Mouse (Mus musculus) forebrain, embryonic 10.5 days (tissue): Measurements from ENCODE around the gene Scgb3a1. TPM values are rescaled to one million over a fixed set of nuclear protein-coding genes. Genes with fewer than 3 reads are reported as not detected.
A peak's percentile ranks its signal among the peaks of the same experiment; 100 is the strongest.

Experiments used
- DNase-seq: peaks from one replicate; pipeline ENCODE4 v3.0.0-alpha.2; 2017; ENCODE audit warnings: low spot score; ENCODE audit errors: extremely low spot score
- H3K27ac ChIP-seq: fragments of 300-500 bp; sonication (generic); 2 replicates; pipeline ENCODE4 v1.5.1; 2016; ENCODE audit warnings: mild to moderate bottlenecking
- H3K27me3 ChIP-seq: fragments of 300-500 bp; sonication (generic); 2 replicates; pipeline ENCODE4 v1.6.1; 2016; ENCODE audit warnings: mild to moderate bottlenecking; ENCODE audit not compliant: poor library complexity, severe bottlenecking
- H3K36me3 ChIP-seq: fragments of 300-500 bp; sonication (generic); replicated peaks from 2 replicates; pipeline ENCODE4 v1.6.1; 2016; ENCODE audit warnings: mild to moderate bottlenecking, moderate library complexity
- H3K4me1 ChIP-seq: fragments of 300-500 bp; sonication (generic); 2 replicates; pipeline ENCODE4 v1.6.1; 2016
- H3K4me3 ChIP-seq: fragments of 300-500 bp; sonication (generic); 2 replicates; pipeline ENCODE4 v1.5.1; 2016; ENCODE audit warnings: mild to moderate bottlenecking, moderate library complexity
- H3K9me3 ChIP-seq: fragments of 300-500 bp; sonication (generic); 2 replicates; pipeline ENCODE4 v1.6.1; 2016; ENCODE audit warnings: mild to moderate bottlenecking, moderate library complexity
- WGBS: fragments of 180-500 bp; shearing (Covaris S2); methylation state at CpG from one replicate; pipeline ENCODE4 v1.1.7; 2016; 5-methylcytosine and 5-hydroxymethylcytosine counted together
- polyA plus RNA-seq: library from polyadenylated mRNA; unstranded; fragments of >200 nt; fragmentation: Nextera tagmentation; extraction: Ambion mirVana; gene quantifications from 2 replicates; pipeline ENCODE4 v1.2.1, GENCODE M21; 2016

Scgb3a1 gene
- polyA plus RNA-seq, 1 experiment from 2014 or later = not detected

GRCm38 (mm10) chr11:49664262-49665140 lies 1.1 kb downstream of the Scgb3a1 start:
- 80% methylated on average over 12 of the region's 12 CpGs for WGBS

DNA sequence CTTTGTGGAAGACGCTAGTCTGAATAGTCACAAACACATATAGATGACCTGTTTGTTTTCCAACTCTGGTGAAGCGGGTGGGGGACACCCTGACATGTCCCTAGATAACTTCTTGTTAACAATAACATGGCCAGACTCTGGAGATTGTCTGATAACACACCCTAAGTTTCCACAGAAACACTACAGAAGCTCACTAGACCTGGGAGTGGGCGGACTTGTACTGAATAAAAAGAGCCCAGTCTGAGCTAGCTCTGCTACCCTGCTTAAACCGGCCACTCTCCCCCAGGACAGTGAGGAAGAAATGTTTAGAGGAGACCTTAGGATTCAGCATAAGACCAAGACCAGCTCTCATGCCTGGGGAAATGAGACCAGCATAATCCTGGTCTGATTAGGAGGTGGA lies 2.1 kb downstream of the Scgb3a1 start:
- no peak overlapping the region for H3K27ac ChIP-seq
- no peaks in the 10 kb centered on the region for H3K4me1 ChIP-seq
- 82% methylated on average over 4 of the region's 4 CpGs for WGBS
- H3K4me3 ChIP-seq = no peak overlapping the region
- H3K36me3 ChIP-seq = peaks cover 25% of the 10 kb centered on the region
- no peak for DNase-seq
- H3K27me3 ChIP-seq = no peaks in the 10 kb centered on the region
- no peaks in the 10 kb centered on the region for H3K9me3 ChIP-seq

More at GRCm38 (mm10) chr11:49664262-49665140, 1.1 kb downstream of the Scgb3a1 start:
- peaks cover 15% of the 10 kb centered on the region for H3K36me3 ChIP-seq
- no peak for DNase-seq
- H3K27ac ChIP-seq = no peak overlapping the region
- no peak overlapping the region for H3K4me3 ChIP-seq
- no peaks in the 10 kb centered on the region for H3K4me1 ChIP-seq
- H3K9me3 ChIP-seq = no peaks in the 10 kb centered on the region
- H3K27me3 ChIP-seq = no peaks in the 10 kb centered on the region

DNA sequence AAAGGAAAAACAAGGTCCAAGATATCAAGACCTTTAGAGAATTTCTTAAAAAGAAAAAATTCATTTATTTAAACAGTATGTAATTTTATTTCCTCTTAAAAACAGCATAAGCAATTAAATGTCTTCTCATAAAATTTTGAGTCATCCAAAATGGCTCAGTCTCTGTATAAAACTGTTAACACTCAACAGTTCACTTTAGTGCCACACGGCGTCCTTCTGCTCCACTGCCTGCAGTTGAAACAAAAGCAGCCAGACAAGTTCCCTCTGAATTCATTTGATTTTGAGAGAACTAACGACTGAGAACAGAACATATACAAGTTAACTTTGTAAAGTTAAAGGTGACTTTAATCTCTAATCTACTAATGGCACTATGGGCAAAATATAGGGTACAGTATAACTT lies 10.0 kb downstream of the Scgb3a1 start:
- Histone ChIP-seq H3K27me3 (no peaks in the 10 kb centered on the region), H3K4me1 (no peaks in the 10 kb centered on the region), H3K27ac (no peak overlapping the region), H3K36me3 (peaks cover 88% of the 10 kb centered on the region), H3K9me3 (no peaks in the 10 kb centered on the region), H3K4me3 (no peak overlapping the region)
- no peak for DNase-seq
- WGBS = 84% methylated on average over 3 of the region's 3 CpGs

DNA sequence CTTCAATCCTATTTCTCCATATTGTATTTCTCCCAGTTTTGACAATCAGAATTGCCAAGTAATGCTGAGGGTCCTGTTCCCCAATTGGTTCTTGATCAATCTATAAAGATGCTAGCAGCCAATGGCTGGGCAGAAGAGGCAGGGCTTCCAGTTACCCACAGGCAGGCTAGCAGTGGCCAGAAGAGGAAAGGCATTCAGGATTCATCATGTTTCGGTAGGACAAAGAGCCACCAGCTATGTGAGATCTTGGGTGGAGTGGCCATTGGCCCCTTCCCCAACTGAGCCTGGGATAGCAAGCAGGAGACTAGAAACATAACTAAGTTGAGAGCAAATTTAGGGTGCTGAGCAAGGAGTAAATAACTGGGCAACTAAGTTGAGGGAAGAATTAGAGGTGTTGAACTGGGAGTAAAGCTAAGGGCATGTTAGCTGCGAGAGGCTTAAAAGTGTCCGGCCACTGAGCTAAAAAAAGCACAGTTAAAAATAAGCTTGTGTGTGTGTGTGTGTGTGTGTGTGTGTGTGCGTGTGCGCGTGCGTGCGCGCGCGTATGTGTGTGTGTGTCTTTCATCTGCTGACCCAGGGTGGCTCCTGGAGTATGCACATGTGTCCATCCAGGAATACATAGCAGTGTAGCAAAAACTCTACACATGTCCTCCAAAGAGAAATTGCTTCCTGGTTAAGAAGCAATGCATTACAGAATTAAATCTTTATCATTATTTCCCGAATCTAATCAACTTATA lies 21.0 kb downstream of the Scgb3a1 start:
- Histone ChIP-seq H3K9me3 (no peaks in the 10 kb centered on the region), H3K27ac (no peak overlapping the region), H3K4me1 (no peaks in the 10 kb centered on the region), H3K4me3 (no peak overlapping the region), H3K27me3 (no peaks in the 10 kb centered on the region), H3K36me3 (peaks cover 97% of the 10 kb centered on the region)
- WGBS = 94% methylated on average over 12 of the region's 12 CpGs
- DNase-seq = no peak

GRCm38 (mm10) chr11:49695013-49695412 lies 31.6 kb downstream of the Scgb3a1 start:
- Histone ChIP-seq H3K36me3 (peaks cover 100% of the 10 kb centered on the region), H3K4me3 (no peak overlapping the region), H3K27me3 (no peaks in the 10 kb centered on the region), H3K9me3 (no peaks in the 10 kb centered on the region), H3K27ac (no peak overlapping the region), H3K4me1 (no peaks in the 10 kb centered on the region)
- 85% methylated on average over 3 of the region's 3 CpGs for WGBS
- no peak for DNase-seq

DNA sequence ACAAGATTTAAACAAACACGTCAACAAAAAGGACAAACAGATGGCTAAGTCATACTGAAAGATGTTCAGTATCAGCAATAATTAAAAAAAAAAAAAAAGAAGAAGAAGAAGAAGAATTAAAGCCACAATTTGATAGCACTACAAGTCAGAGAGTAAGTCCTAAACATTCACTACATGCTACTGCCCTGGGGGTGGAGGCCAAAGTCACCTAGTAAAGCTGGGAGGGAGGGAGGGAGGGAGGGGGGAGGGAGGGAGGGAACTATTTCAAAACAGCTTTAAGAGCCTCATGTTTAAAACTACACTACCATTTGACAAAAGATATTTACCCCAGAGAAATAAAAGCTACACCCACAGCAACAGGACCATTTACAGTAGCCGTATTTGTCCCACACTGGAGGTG lies 32.3 kb downstream of the Scgb3a1 start:
- H3K9me3 ChIP-seq = no peaks in the 10 kb centered on the region
- H3K4me1 ChIP-seq = no peaks in the 10 kb centered on the region
- no peak overlapping the region for H3K4me3 ChIP-seq
- H3K36me3 ChIP-seq = peaks cover 100% of the 10 kb centered on the region
- WGBS = 98% methylated on average over 2 of the region's 2 CpGs
- DNase-seq = no peak
- no peak overlapping the region for H3K27ac ChIP-seq
- no peaks in the 10 kb centered on the region for H3K27me3 ChIP-seq

- Histone ChIP-seq H3K27ac (no peak overlapping the region), H3K9me3 (no peaks in the 10 kb centered on the region), H3K4me1 (no peaks in the 10 kb centered on the region), H3K27me3 (no peaks in the 10 kb centered on the region), H3K4me3 (no peak overlapping the region), H3K36me3 (peaks cover 100% of the 10 kb centered on the region)
- no peak for DNase-seq
- WGBS = 96% methylated on average over 2 of the region's 2 CpGs
Observed at GRCm38 (mm10) chr11:49696472-49696871, 33.1 kb downstream of the Scgb3a1 start.

DNA sequence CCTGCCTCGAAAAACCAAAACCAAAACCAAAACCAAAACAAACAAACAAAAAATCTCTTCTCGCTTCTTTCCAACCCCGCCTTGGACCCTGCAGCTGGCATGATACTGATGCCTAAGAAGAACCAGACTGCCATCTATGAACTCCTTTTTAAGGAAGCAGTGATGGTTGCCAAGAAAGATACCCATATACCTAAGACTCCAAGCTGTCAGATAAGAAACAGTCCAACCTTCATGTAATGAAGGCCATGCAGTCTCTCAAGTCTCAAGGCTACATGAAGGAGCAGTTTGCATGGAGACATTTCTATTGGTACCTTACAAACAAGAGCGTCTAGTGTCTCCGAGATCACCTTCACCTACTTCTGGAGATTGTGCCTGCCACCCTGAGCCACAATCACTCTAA lies 34.4 kb downstream of the Scgb3a1 start:
- Histone ChIP-seq H3K4me1 (no peaks in the 10 kb centered on the region), H3K9me3 (no peaks in the 10 kb centered on the region), H3K4me3 (no peak overlapping the region), H3K36me3 (peaks cover 100% of the 10 kb centered on the region), H3K27me3 (no peaks in the 10 kb centered on the region), H3K27ac (no peak overlapping the region)
- DNase-seq = no peak
- 98% methylated on average over 5 of the region's 5 CpGs for WGBS

DNA sequence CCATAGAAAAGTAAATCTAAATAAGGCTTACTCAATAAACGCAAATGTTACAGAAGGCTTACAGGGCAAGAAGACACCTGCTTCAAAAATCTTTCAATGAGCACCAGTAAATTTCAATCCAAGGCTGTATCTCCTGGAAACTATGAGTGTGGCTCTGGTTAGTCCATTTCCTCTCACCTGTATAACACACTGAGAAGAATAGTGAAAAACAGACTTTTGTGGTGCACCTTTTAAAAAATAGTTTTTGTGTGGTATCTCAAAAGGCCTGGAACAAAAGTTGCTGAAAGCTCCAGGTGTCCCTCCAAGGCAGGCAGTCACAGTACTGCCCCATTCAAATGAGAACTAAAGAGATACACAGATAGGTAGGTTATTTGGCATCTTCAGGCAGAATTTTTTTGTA lies 35.7 kb downstream of the Scgb3a1 start:
- DNase-seq = no peak
- Histone ChIP-seq H3K36me3 (peaks cover 99% of the 10 kb centered on the region), H3K4me3 (no peak overlapping the region), H3K27me3 (no peaks in the 10 kb centered on the region), H3K4me1 (no peaks in the 10 kb centered on the region), H3K9me3 (no peaks in the 10 kb centered on the region), H3K27ac (no peak overlapping the region)
- WGBS = 94% methylated on average over 1 of the region's 1 CpGs

DNA sequence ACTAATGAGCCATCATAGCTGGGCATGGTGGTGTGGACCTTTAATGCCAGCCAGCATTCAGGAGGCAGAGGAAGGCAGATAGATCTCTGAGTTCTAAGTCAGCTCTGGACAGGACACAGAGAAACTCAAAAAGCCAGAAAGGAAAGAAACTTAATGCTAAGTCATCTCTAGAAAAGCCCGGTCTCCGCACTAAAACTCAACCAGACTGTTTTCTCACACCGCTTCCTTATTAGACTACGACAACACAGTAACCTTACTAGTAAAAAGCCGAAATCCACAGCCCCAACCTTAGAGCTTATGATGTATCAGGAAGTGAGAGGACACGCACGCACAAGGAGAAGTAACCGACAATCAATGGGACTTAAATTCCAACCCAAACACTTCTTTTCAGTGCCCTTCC lies 38.6 kb downstream of the Scgb3a1 start:
- Histone ChIP-seq H3K9me3 (no peaks in the 10 kb centered on the region; the same call in 1 of the 2 replicates), H3K27ac (no peak overlapping the region), H3K36me3 (peaks cover 99% of the 10 kb centered on the region), H3K4me1 (no peaks in the 10 kb centered on the region), H3K27me3 (no peaks in the 10 kb centered on the region), H3K4me3 (no peak overlapping the region)
- no peak for DNase-seq
- 97% methylated on average over 8 of the region's 8 CpGs for WGBS

GRCm38 (mm10) chr11:49704804-49705203 lies 41.4 kb downstream of the Scgb3a1 start:
- no peaks in the 10 kb centered on the region; the same call in 1 of the 2 replicates for H3K9me3 ChIP-seq
- peaks cover 7% of the 10 kb centered on the region for H3K4me1 ChIP-seq
- H3K27ac ChIP-seq = no peak overlapping the region
- H3K36me3 ChIP-seq = peaks cover 99% of the 10 kb centered on the region
- H3K27me3 ChIP-seq = no peaks in the 10 kb centered on the region
- WGBS = 94% methylated on average over 8 of the region's 8 CpGs
- DNase-seq = no peak
- H3K4me3 ChIP-seq = no peak overlapping the region

GRCm38 (mm10) chr11:49707834-49708233 lies 44.4 kb downstream of the Scgb3a1 start:
- Histone ChIP-seq H3K27me3 (no peaks in the 10 kb centered on the region), H3K27ac (no peak overlapping the region), H3K4me3 (no peak overlapping the region), H3K9me3 (no peaks in the 10 kb centered on the region; the same call in 1 of the 2 replicates), H3K36me3 (peaks cover 76% of the 10 kb centered on the region), H3K4me1 (peaks cover 24% of the 10 kb centered on the region)
- no peak for DNase-seq
- WGBS = 91% methylated on average over 2 of the region's 2 CpGs

DNA sequence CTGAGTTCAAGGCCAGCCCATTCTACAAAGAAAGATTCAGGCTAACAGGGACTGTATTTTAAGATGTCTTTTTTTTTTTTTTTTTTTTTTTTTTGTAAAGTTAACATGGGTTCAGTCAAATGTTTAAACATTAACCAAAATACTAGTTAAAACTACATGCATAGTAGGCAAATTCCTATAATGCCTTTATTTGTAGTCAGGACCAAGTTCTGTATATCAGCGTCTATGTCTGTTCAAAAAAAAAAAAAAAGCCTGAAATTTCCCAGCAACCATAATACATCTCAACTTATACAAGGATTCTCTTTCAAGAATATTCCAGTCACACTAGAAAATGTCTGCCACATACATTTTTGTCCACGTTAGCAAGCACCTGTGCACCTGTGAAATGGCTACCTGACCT lies 47.3 kb downstream of the Scgb3a1 start:
- peaks cover 40% of the 10 kb centered on the region for H3K4me1 ChIP-seq
- no peak overlapping the region for H3K27ac ChIP-seq
- DNase-seq = no peak
- H3K4me3 ChIP-seq = peak overlapping the region; percentile 97
- WGBS = 91% methylated on average over 2 of the region's 2 CpGs
- H3K27me3 ChIP-seq = no peaks in the 10 kb centered on the region
- H3K36me3 ChIP-seq = peaks cover 48% of the 10 kb centered on the region
- no peaks in the 10 kb centered on the region; the same call in 1 of the 2 replicates for H3K9me3 ChIP-seq
